Mouse (Mus musculus) cerebellum, adult 18-20 months (tissue): ENCODE results near the gene Wdfy3.
"Not testable (repeated sequence)": the region's sequence is repeated elsewhere in the genome, so short reads cannot be mapped to it uniquely, and the experiment has no call there.

Source experiments
- DNase-seq, 2 experiments: peaks; one replicate each; pipeline ENCODE4 v3.0.0; 2021

Wdfy3 gene

DNA sequence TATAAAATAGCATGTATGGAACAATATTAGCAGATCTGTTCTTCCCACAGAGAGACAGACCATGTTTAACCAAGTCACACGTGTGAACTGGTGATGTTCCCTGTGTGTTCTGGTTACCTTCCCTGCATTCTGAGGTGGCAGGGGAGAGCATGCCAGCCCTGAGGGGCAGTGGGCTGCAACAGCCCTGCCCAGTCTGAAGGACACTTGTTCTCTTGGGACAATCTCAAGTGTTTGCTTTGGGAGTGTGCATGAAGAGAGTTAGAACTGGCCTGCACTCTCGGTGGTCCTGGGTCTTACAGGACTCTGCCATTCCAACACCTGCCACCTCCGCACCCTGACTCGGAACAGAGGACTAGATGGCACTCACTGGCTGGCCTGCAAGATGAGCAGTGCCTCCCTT, 193.5 kb downstream of the Wdfy3 start:
- DNase-seq = no peak

DNA sequence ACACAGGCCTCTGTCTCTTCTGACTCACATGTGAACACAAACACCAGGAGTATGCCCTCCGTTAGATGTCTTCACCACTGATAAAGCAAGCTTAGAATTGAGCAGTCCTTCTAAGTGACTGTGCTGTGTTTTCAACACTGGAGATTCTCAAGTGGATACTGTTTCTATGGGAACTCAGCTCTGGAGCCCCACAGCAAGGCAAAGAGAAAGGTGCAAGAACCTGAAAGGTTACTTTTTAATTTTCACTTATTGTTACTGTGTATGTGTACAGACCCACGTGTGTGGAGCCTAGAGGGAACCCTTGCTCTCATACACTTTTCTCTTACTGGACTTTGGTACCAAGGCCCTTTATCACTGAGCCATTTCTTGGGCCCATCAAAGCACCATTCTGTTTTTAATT, 203.0 kb downstream of the Wdfy3 start:
- DNase-seq = no peak

DNA sequence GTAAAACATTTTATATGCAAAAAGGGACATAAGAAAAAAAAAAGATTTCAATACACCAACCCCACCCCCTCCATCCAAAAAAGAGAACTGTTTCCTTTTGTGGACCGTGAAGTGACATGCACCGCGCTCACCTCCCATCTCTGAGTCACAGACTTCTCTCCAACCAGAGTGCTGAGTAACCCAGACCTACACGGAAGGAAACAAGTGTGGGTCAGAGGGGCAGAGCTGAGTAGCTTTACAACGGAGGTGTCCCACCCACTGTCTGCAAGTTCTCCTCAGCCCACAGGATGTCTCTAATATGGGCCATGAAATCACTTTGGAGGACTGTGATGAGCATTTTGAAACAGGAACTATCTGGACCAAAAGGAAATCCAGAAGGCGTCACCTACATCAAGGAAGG, 205.8 kb downstream of the Wdfy3 start:
- DNase-seq = no peak

- no peak for DNase-seq
These were observed 207.1 kb downstream of the Wdfy3 start for GRCm38 (mm10) chr5:101862651-101863050.

- DNase-seq = no peak
These were observed 207.7 kb downstream of the Wdfy3 start for GRCm38 (mm10) chr5:101861786-101862571.

DNA sequence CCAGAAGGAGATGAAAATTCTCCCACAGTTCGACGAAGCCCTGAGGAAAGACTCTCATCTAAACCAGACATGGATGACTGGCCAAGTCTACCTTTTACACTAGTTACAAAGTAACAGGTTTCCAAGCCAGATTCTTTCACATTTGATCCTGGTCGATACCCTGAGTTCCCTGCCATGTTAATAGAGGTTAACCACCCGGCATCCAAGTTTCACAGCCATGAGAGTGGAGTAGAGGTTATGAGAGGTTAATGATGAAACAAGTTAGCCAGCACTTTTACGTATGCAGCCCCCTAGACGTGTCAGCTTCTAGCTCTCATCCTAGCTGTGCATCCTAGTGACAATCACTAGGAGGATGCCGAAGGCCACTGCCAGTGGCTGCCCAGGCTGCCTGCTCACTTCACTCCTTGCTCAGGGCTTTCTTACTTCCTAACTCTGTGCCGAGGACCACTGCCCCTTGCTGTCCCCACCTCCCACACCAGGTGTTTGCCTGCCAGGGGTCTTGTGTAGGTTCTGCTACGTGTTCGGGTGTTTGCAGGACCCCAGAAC, 210.8 kb downstream of the Wdfy3 start:
- no peak for DNase-seq

GRCm38 (mm10) chr5:101855475-101855874, 214.2 kb downstream of the Wdfy3 start:
- DNase-seq = no peak

GRCm38 (mm10) chr5:101854667-101855066, 215.1 kb downstream of the Wdfy3 start:
- DNase-seq = peak in 1 of 2 experiments; percentile 28

DNA sequence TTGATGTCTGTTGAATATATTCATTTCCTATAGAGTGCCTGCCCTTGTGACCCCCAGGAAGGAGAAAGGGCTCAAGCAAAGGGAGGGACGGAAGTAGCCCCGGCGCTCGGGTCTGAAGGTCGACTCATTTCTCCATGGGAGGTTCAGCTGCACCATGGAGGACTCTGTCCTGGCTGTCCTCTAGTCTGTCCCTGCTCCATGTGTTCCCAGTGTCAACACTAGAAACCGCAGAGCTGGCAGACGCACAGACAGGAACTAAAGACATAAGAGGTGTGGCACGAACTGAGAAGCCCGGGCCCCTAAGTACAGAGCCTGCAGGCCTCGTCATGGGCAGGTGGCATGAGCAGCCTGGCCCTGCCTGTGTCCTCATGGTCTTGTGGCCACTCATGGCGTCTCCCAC, 215.6 kb downstream of the Wdfy3 start:
- DNase-seq = no peak

DNA sequence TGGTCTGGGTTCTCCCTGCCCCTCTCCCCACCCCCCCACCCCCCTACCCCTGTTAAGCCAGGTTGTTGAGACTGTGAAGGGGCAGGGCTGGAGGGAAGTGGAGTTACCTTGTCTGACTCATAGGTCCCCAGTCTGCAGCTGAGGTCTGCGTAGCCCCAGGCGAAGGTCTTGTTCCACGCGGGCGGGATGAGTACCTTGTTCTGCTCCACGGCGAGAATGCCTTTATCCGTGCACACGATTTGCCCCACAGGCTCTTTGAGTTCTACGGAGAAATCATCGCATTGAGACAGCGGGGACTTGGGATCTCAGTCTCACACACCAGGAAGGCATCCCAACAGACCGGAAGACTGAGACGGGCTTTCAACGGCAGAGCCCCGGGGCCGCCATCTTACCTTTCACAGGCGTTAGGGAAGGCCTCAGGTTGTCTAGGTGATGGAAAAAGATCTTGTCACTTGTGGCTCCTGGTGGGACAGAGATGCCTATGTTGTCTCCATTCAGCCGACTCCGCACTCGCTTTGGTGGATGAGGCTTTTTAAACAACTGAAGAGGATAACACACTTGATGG, 217.5 kb downstream of the Wdfy3 start:
- DNase-seq = no peak

- no peak for DNase-seq
These were observed 218.6 kb downstream of the Wdfy3 start for GRCm38 (mm10) chr5:101851133-101851532.

DNA sequence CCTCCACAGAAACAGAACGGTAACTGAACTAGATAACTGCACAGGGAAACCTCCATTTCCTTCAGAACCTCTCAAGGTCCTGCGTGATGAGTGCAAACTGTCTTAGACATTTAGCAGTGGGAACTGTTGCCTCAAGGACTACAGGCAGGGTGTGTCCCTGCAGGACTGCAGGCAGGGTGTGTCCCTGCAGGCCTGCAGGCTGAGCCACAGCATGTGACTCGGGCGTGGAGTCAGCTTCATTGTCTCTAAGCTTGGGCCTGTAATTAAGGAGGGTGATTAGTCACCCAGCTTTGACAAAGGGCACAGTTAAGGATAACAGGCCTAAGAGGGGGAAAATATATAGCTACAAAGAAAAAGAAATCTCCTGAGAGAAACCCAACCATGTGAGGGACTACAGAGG, 222.0 kb downstream of the Wdfy3 start:
- no peak for DNase-seq

DNA sequence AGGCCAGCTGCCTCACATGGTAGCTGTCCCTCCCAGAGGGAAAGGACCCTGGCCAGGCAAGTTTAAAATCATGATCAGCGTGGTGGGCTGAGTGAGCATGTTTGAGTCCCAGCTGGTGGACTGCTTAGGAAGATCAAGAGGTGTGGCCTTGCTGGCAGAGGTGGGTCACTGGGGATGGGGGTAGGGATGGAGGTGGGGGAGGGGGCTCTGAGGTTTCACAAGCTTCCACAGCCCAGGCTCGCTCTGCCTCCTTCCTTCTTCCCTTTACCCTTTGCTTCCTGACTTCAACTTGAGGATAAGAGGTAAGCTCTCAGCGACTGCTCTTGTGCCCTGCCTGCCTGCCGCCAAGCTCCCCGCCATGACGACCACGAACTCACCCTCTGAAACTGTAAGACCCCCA, 222.4 kb downstream of the Wdfy3 start:
- no peak for DNase-seq

DNA sequence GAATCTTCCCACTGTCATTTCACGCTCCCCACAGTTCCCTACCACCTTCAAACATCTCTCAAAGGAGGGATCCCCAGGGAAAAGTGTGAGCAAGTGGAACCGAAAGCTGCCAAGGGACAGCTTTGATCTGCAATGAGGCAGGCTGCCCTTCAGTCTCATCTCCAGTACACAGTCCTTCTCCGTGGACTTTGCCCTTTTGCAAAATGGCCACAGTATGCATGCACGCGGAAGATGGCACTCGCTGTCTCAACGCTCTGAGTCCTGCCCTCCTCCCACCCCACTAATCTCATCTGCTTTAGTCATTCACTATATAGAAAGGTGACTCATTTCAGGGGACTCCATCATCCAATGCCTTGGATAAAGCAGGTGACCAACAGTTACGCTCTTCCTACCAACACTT, 223.8 kb downstream of the Wdfy3 start:
- no peak for DNase-seq

GRCm38 (mm10) chr5:101845011-101845410, 224.7 kb downstream of the Wdfy3 start:
- DNase-seq = no peak

DNA sequence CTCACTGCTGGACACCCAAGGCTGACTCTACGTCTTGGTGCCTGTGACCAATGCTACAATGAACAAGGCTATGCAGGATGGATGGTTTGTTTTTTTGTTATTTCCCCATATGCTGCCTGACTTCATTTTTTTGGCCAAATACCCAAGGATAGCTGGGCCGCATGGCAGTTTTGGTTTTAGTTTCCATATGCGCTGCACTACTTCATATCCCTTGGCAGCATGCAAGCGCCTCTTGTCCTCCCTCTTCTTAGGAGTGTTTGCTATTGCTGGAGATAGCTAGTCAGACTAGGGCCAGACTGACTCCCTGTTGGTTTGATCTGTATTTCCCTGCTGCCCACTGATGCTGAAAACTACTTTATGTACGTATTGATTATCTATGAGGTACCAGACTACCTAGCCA, 229.2 kb downstream of the Wdfy3 start:
- DNase-seq = peak in 1 of 2 experiments; percentile 27

DNA sequence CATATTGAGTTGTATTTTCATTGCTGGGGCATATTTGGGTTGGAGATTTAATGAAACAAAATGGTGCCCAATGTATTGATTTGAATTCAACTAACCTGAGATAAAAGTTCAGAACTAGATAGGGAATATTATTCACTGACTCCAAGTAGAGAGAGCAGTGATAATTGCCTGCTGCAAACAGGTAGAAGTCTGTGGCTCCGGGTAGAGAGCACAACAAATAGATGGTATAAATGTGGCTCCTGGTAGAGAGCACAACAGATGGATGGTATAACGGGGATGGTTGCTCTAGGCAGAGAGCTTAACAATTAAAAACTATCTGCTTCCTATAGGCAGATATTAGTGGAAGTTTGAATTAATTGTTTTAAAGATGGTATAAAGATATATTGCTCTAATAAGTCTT, 232.1 kb downstream of the Wdfy3 start:
- not testable (repeated sequence) for DNase-seq

DNA sequence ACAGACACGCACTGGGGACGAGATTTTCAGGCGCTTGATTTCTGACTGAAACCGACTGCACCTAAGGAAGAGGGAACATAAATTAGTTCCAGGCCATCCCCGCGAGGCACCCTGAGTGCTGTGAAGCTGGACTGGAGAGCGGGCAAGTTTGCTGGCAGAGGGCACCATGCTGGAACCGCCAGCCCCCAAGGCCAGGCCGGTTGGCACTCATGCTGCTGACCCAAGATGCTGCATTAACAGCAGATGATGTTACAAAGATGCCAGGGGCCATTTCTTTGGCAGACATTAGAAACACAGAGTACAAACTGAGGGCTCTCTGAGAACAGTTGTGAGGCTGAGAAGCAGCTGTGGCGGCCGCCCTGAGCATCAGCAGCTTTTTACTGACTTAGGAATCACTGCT, 233.5 kb downstream of the Wdfy3 start:
- no peak for DNase-seq

GRCm38 (mm10) chr5:101833875-101834274, 235.8 kb downstream of the Wdfy3 start:
- DNase-seq = peak; percentile 30 to 38

DNA sequence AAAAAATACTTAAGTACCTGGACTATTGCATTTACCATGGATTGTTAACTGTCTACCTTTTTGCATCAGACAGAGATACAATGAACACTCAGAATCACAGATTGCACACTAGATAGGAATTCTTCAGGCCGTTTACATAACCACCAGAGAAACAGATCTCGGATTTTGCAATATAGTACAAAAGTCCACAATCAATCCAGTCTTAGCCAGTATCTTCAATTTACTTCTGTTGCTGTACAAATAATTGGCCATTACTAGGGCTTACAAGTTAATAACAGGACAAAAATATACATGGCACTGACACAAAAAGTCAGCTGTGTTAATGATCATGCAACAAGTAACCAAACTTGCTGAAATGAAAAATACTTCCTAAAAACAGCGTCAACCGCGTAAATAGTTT, 236.7 kb downstream of the Wdfy3 start:
- no peak for DNase-seq

- DNase-seq = peak; percentile 47 to 63
These were observed 237.7 kb downstream of the Wdfy3 start for GRCm38 (mm10) chr5:101832042-101832441.

- no peak for DNase-seq
These were observed 239.5 kb downstream of the Wdfy3 start for GRCm38 (mm10) chr5:101830180-101830579.

- DNase-seq = no peak
These were observed 240.8 kb downstream of the Wdfy3 start for GRCm38 (mm10) chr5:101828932-101829331.

GRCm38 (mm10) chr5:101827477-101827876, 242.2 kb downstream of the Wdfy3 start:
- DNase-seq = no peak
